Mouse (Mus musculus) hindbrain, embryonic 11.5 days (tissue): ENCODE data around the gene Ankrd2. TPM values are rescaled to one million over a fixed set of nuclear protein-coding genes. Genes with fewer than 3 reads are reported as not detected.

Source experiments
- ATAC-seq: fragments of 200-750 bp; cut with Nextera tagmentation; 2 replicates; pipeline ENCODE4 v1.8.0; 2017; ENCODE audit warnings: mild to moderate bottlenecking, moderate TSS enrichment, moderate library complexity; ENCODE audit not compliant: low FRiP score
- DNase-seq: peaks from one replicate; pipeline ENCODE4 v3.0.0-alpha.2; 2015; ENCODE audit warnings: low spot score
- H3K27ac ChIP-seq: fragments of 300-500 bp; sonication (generic); 2 replicates; pipeline ENCODE4 v1.5.1; 2014; ENCODE audit warnings: mild to moderate bottlenecking, low read depth, low read length
- H3K27me3 ChIP-seq: fragments of 300-500 bp; sonication (generic); 2 replicates; pipeline ENCODE4 v1.6.1; 2014; ENCODE audit warnings: mild to moderate bottlenecking, low read length, moderate library complexity, mixed read lengths; ENCODE audit not compliant: control insufficient read depth, insufficient read depth
- H3K36me3 ChIP-seq: fragments of 300-500 bp; sonication (generic); 2 replicates; pipeline ENCODE4 v1.6.1; 2014; ENCODE audit warnings: mild to moderate bottlenecking, low read length, moderate library complexity, mixed read lengths; ENCODE audit not compliant: control insufficient read depth, insufficient read depth
- H3K4me1 ChIP-seq: fragments of 300-500 bp; sonication (generic); replicated peaks from 2 replicates; pipeline ENCODE4 v1.6.1; 2014; ENCODE audit warnings: low read length, mixed read lengths; ENCODE audit not compliant: control insufficient read depth, insufficient read depth
- H3K4me2 ChIP-seq: fragments of 300-500 bp; sonication (generic); replicated peaks from 2 replicates; pipeline ENCODE4 v1.6.1; 2014; ENCODE audit warnings: mild to moderate bottlenecking, low read depth, low read length
- H3K4me3 ChIP-seq: fragments of 300-500 bp; sonication (generic); 2 replicates; pipeline ENCODE4 v1.5.1; 2014; ENCODE audit warnings: low read depth, low read length
- H3K9ac ChIP-seq: fragments of 300-500 bp; sonication (generic); 2 replicates; pipeline ENCODE4 v1.6.1; 2014; ENCODE audit warnings: low read depth, low read length
- H3K9me3 ChIP-seq: fragments of 300-500 bp; sonication (generic); 2 replicates; pipeline ENCODE4 v1.6.1; 2016; ENCODE audit warnings: low read length; ENCODE audit not compliant: control insufficient read depth
- WGBS: fragments of 180-500 bp; shearing (Covaris S2); extraction: QIAGEN DNeasy Blood & Tissue Kit; methylation state at CpG from one replicate; pipeline ENCODE4 v1.1.7; 2014; 5-methylcytosine and 5-hydroxymethylcytosine counted together
- polyA plus RNA-seq: library from polyadenylated mRNA; unstranded; fragments of >200 nt; fragmentation: Nextera tagmentation; extraction: Ambion mirVana; gene quantifications from 2 replicates; pipeline ENCODE4 v1.2.1, GENCODE M21; 2014

The Ankrd2 gene
- polyA plus RNA-seq, 1 experiment from 2014 or later, result not detected

DNA sequence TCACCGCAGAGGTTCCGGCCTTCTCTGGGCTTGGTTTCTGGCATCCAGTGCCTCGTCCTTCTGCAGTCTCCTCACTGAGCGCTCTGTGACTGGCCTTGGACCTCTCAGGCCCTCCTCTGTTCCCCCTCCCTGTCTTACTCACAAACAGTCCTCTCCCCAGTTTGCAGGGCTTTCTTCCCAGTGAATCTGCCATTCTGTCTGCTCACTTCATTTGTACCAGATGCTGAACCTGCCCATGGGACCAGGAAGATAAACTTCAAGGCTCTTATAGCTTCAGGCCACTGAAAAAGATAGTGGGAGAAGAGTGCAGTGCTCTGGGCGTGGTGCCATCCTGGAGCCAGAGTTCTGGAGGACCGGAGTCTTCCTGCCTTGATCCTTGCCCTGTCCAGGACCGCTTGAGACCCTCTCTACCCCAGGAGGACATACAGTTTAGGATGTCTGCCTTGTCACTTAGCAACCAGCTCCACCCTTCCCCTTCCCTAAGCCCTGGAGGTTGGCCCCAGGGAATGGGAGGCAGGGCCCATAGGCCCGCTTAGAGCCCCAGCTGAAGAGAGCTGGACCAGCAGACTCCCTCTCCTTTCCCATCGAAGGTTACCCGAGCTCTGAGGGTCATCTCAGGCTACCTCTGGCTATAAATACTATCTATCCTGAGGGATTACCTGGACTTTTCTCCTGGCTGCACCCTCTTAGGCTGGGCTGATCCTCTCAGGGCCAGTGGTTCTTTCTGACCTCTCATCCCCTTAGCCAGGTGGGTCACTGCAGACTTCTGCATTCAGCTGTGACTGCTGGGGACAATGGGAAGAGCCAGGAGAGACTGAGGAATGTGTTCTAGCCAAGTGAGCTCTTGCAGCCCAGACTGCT lies 13.9 kb upstream of the Ankrd2 start:
- H3K4me3 ChIP-seq, result no peak overlapping the region
- no peak for ATAC-seq
- no peaks in the 10 kb centered on the region for H3K4me1 ChIP-seq
- H3K9ac ChIP-seq, result no peak overlapping the region
- no peak overlapping the region for H3K27ac ChIP-seq
- H3K36me3 ChIP-seq, result no peaks in the 10 kb centered on the region
- no peak for DNase-seq
- H3K9me3 ChIP-seq, result no peaks in the 10 kb centered on the region
- 62% methylated on average over 10 of the region's 10 CpGs for WGBS
- no peak overlapping the region for H3K4me2 ChIP-seq
- H3K27me3 ChIP-seq, result no peaks in the 10 kb centered on the region

- DNase-seq (no peak), ATAC-seq (no peak)
- no peak overlapping the region for H3K27ac ChIP-seq
- no peaks in the 10 kb centered on the region for H3K4me1 ChIP-seq
- no peak overlapping the region for H3K9ac ChIP-seq
- no peaks in the 10 kb centered on the region for H3K9me3 ChIP-seq
- H3K4me2 ChIP-seq, result no peak overlapping the region
- no peaks in the 10 kb centered on the region for H3K36me3 ChIP-seq
- no peak overlapping the region for H3K4me3 ChIP-seq
- H3K27me3 ChIP-seq, result no peaks in the 10 kb centered on the region
- WGBS, result 91% methylated on average over 2 of the region's 2 CpGs
Measured at GRCm38 (mm10) chr19:42022542-42022848, 13.3 kb upstream of the Ankrd2 start.

- no peak overlapping the region for H3K9ac ChIP-seq
- 6% methylated on average over 5 of the region's 5 CpGs for WGBS
Measured at GRCm38 (mm10) chr19:42026158-42026557, 9.6 kb upstream of the Ankrd2 start.

DNA sequence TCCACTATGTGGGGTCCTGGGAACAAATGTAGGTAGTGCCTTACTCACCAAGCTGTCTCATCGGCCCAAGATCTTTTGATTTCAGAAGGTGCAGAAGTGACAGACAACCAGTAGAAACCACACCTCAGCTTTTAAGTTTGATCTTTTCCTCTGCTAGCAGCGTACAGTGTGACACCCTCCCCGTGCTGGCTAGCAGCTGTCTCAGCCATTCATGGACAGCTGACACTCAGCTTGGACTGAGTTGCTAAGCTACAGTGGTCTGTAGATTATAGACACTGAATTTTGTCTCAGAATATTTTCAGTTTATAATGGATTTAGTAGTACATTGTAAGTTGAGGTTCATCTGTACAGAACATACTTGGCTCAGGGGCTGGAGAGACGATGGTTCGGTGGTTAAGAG lies 4.7 kb upstream of the Ankrd2 start:
- 79% methylated on average over 5 of the region's 5 CpGs for WGBS
- no peaks in the 10 kb centered on the region; the same call in 1 of the 2 replicates for H3K4me1 ChIP-seq
- ATAC-seq (no peak), DNase-seq (no peak)
- H3K27ac ChIP-seq, result no peak overlapping the region
- no peaks in the 10 kb centered on the region for H3K27me3 ChIP-seq
- no peaks in the 10 kb centered on the region for H3K36me3 ChIP-seq
- H3K9me3 ChIP-seq, result no peaks in the 10 kb centered on the region
- no peak overlapping the region for H3K4me3 ChIP-seq
- no peak overlapping the region for H3K4me2 ChIP-seq
- H3K9ac ChIP-seq, result no peak overlapping the region

More at GRCm38 (mm10) chr19:42026158-42026557, 9.6 kb upstream of the Ankrd2 start:
- H3K27ac ChIP-seq, result no peak overlapping the region
- DNase-seq (peak; percentile 89), ATAC-seq (no peak; the same call in 1 of the 2 replicates)
- H3K4me3 ChIP-seq, result no peak overlapping the region
- H3K27me3 ChIP-seq, result no peaks in the 10 kb centered on the region
- no peaks in the 10 kb centered on the region for H3K36me3 ChIP-seq
- H3K4me2 ChIP-seq, result no peak overlapping the region
- no peaks in the 10 kb centered on the region for H3K9me3 ChIP-seq
- H3K4me1 ChIP-seq, result no peaks in the 10 kb centered on the region

- H3K4me3 ChIP-seq, result no peak overlapping the region
- no peak overlapping the region for H3K9ac ChIP-seq
- H3K36me3 ChIP-seq, result no peaks in the 10 kb centered on the region
- no peak overlapping the region for H3K4me2 ChIP-seq
- no peak overlapping the region for H3K27ac ChIP-seq
- DNase-seq (no peak), ATAC-seq (no peak)
- no peaks in the 10 kb centered on the region; the same call in 1 of the 2 replicates for H3K4me1 ChIP-seq
- no peaks in the 10 kb centered on the region for H3K9me3 ChIP-seq
- WGBS, result 81% methylated on average over 14 of the region's 14 CpGs
- no peaks in the 10 kb centered on the region for H3K27me3 ChIP-seq
Measured at GRCm38 (mm10) chr19:42033611-42034010, 2.2 kb upstream of the Ankrd2 start.

DNA sequence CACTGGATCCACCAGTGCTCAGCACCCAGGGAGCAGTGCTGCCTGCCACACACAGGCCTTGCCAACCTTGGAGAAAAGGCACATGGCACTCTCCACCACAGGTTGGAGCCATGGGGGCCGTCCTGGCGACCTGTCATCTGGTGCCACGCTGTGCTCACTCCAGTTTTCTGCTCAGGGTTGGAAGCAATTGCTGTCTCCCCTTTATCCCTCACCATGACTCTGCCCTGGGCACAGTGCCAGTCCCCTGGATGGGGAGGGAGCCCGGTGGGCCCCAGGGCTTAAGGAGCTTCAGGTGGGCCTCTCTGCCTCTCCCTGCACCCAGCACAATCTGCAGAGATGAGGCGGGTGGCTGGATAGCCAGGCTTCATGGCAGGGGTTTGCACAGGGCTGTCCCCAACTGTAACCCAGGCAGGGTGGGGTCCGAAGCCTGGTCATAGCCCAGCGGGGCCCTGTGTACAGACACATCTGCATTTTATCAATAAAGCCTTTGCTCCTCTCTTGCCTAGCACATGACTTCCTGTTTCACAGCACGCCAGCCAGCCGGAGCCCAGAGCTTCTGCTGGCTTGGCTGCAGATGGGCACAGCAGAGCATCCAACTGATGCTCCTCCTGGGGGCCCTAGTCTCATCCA lies 1.5 kb upstream of the Ankrd2 start:
- H3K4me1 ChIP-seq, result no peaks in the 10 kb centered on the region; the same call in 1 of the 2 replicates
- ATAC-seq, result no peak
- H3K4me2 ChIP-seq, result no peak overlapping the region
- H3K9me3 ChIP-seq, result no peaks in the 10 kb centered on the region
- H3K27me3 ChIP-seq, result no peaks in the 10 kb centered on the region
- H3K36me3 ChIP-seq, result no peaks in the 10 kb centered on the region
- no peak overlapping the region for H3K9ac ChIP-seq
- WGBS, result 78% methylated on average over 8 of the region's 9 CpGs
- DNase-seq, result no peak
- no peak overlapping the region for H3K4me3 ChIP-seq
- no peak overlapping the region for H3K27ac ChIP-seq

DNA sequence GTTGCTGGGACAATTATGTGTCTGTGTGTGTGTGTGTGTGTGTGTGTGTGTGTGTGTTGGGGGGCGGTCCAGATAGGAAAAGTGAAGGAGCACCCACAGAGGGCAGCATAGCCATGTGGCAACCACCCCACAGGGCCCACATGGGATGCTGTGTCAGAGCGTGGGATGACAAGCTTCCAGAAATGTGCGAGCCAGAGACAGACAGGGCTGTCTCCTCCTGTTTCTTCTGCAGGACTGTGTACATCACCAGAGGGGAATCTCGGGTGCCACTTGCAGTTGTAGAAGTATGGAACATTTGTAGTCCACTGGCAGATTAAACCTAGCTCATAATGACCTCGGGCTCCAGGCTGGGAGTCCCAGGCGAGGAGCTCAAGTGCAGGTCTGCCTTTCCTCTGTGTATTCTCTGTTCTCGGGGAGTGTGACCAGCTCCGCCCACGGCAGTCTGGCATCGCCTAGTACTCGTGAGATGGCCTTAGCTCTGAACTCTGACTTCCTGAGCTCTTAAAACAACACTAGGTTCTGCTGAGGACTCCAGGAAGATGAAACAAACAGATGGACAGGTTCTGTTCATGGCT lies 832 bp upstream of the Ankrd2 start:
- Histone ChIP-seq H3K9me3 (no peaks in the 10 kb centered on the region), H3K36me3 (no peaks in the 10 kb centered on the region), H3K4me1 (no peaks in the 10 kb centered on the region; the same call in 1 of the 2 replicates), H3K27ac (no peak overlapping the region), H3K27me3 (no peaks in the 10 kb centered on the region), H3K9ac (no peak overlapping the region), H3K4me3 (no peak overlapping the region), H3K4me2 (no peak overlapping the region)
- no peak for DNase-seq
- WGBS, result 52% methylated on average over 11 of the region's 11 CpGs
- no peak for ATAC-seq

GRCm38 (mm10) chr19:42036357-42036756 lies 557 bp downstream of the Ankrd2 start:
- no peak overlapping the region for H3K9ac ChIP-seq
- H3K36me3 ChIP-seq, result no peaks in the 10 kb centered on the region
- no peaks in the 10 kb centered on the region for H3K9me3 ChIP-seq
- WGBS, result 90% methylated on average over 3 of the region's 3 CpGs
- H3K4me1 ChIP-seq, result no peaks in the 10 kb centered on the region; the same call in 1 of the 2 replicates
- no peaks in the 10 kb centered on the region for H3K27me3 ChIP-seq
- no peak overlapping the region for H3K4me3 ChIP-seq
- DNase-seq, result no peak
- no peak overlapping the region for H3K4me2 ChIP-seq
- no peak overlapping the region for H3K27ac ChIP-seq
- ATAC-seq, result no peak
